Mouse (Mus musculus) lung, postnatal 0 days (tissue): Measurements from ENCODE around the gene Chil1.

Experiments
- CTCF ChIP-seq: IDR thresholded peaks from 2 replicates; pipeline ENCODE4 v1.5.1; 2016; ENCODE audit warnings: antibody characterized with exemption, mild to moderate bottlenecking
- EP300 ChIP-seq: IDR thresholded peaks from 2 replicates; pipeline ENCODE4 v1.6.1; 2016; ENCODE audit warnings: antibody characterized with exemption, mild to moderate bottlenecking, control low read depth

DNA sequence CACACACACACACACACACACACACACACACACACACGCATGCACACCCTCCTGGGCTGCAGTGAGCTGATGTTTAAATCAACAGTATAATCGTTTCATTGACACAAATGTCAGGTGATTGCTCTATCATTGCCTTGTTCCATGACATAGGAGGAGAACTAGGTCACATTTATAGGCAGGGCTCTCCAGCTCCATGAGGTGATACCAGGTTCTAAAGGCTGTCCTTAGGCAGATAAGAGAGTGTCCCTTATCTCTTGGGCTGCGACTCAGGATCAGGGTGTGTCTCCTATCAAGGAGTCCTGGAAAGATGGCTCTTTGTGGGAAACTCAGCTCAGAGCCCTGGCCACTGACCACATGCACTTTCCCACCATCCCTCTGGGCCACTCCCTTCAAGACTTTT is 13.4 kb upstream of the Chil1 start:
- TF ChIP-seq CTCF (no peak), EP300 (no peak)
